Mouse (Mus musculus): Measurements from ENCODE around the gene Secisbp2. TPM values are rescaled to one million over a fixed set of nuclear protein-coding genes. Genes with fewer than 3 reads are reported as not detected.

The Secisbp2 gene
- polyA plus RNA-seq, 1 experiment from 2014 or later = 23.2 TPM

- H3K27me3 ChIP-seq (ENCODE audit: control insufficient read depth, insufficient read depth, low read length) = no peaks in the 10 kb centered on the region
- no peak for DNase-seq (ENCODE audit: low spot score)
- H3K36me3 ChIP-seq (ENCODE audit: control insufficient read depth, insufficient read depth, low read length) = no peaks in the 10 kb centered on the region
- no peak overlapping the region for H3K4me3 ChIP-seq (ENCODE audit: low read depth, low read length)
- no peaks in the 10 kb centered on the region for H3K9me3 ChIP-seq (ENCODE audit: control insufficient read depth, low read length)
- peaks cover 11% of the 10 kb centered on the region for H3K4me1 ChIP-seq (ENCODE audit: control insufficient read depth, insufficient read depth, low read length)
- H3K4me2 ChIP-seq (ENCODE audit: low read depth, severe bottlenecking) = no peak overlapping the region
- no peak overlapping the region for H3K27ac ChIP-seq (replicated peaks; ENCODE audit: low read depth, low read length)
- WGBS = 78% methylated on average over 6 of the region's 6 CpGs
- ATAC-seq (ENCODE audit: insufficient number of reproducible peaks, low FRiP score, low TSS enrichment, low read depth) = no peak
- H3K9ac ChIP-seq (ENCODE audit: low read length) = no peak overlapping the region
Observed at GRCm38 (mm10) chr13:51724566-51724965, 73.1 kb downstream of the Secisbp2 start.

GRCm38 (mm10) chr13:51725446-51725845 lies 73.9 kb downstream of the Secisbp2 start:
- Histone ChIP-seq H3K36me3 (ENCODE audit: control insufficient read depth, insufficient read depth, low read length) (no peaks in the 10 kb centered on the region), H3K27ac (replicated peaks; ENCODE audit: low read depth, low read length) (no peak overlapping the region)
- 75% methylated on average over 7 of the region's 7 CpGs for WGBS

GRCm38 (mm10) chr13:51725926-51726574 lies 74.6 kb downstream of the Secisbp2 start:
- H3K4me1 ChIP-seq (ENCODE audit: control insufficient read depth, insufficient read depth, low read length) = peaks cover 22% of the 10 kb centered on the region
- no peaks in the 10 kb centered on the region for H3K27me3 ChIP-seq (ENCODE audit: control insufficient read depth, insufficient read depth, low read length)
- no peak for ATAC-seq (ENCODE audit: insufficient number of reproducible peaks, low FRiP score, low TSS enrichment, low read depth)
- H3K4me2 ChIP-seq (ENCODE audit: low read depth, severe bottlenecking) = no peak overlapping the region
- peak; percentile 45 for DNase-seq (ENCODE audit: low spot score)
- no peak overlapping the region for H3K27ac ChIP-seq (replicated peaks; ENCODE audit: low read depth, low read length)
- H3K9ac ChIP-seq (ENCODE audit: low read length) = no peak overlapping the region
- whole genome bisulfite sequencing = 34% methylated on average over 8 of the region's 8 CpGs
- H3K36me3 ChIP-seq (ENCODE audit: control insufficient read depth, insufficient read depth, low read length) = no peaks in the 10 kb centered on the region
- H3K4me3 ChIP-seq (ENCODE audit: low read depth, low read length) = no peak overlapping the region
- no peaks in the 10 kb centered on the region for H3K9me3 ChIP-seq (ENCODE audit: control insufficient read depth, low read length)

More at GRCm38 (mm10) chr13:51725446-51725845, 73.9 kb downstream of the Secisbp2 start:
- DNase-seq (ENCODE audit: low spot score) (no peak), ATAC-seq (ENCODE audit: insufficient number of reproducible peaks, low FRiP score, low TSS enrichment, low read depth) (no peak)
- Histone ChIP-seq H3K9me3 (ENCODE audit: control insufficient read depth, low read length) (no peaks in the 10 kb centered on the region), H3K4me3 (ENCODE audit: low read depth, low read length) (no peak overlapping the region), H3K27me3 (ENCODE audit: control insufficient read depth, insufficient read depth, low read length) (no peaks in the 10 kb centered on the region), H3K9ac (ENCODE audit: low read length) (no peak overlapping the region), H3K4me1 (ENCODE audit: control insufficient read depth, insufficient read depth, low read length) (peaks cover 20% of the 10 kb centered on the region), H3K4me2 (ENCODE audit: low read depth, severe bottlenecking) (no peak overlapping the region)

- no peak overlapping the region for H3K4me2 ChIP-seq (ENCODE audit: low read depth, severe bottlenecking)
- ATAC-seq (ENCODE audit: insufficient number of reproducible peaks, low FRiP score, low TSS enrichment, low read depth) (no peak), DNase-seq (ENCODE audit: low spot score) (no peak)
- H3K9ac ChIP-seq (ENCODE audit: low read length) = no peak overlapping the region
- H3K36me3 ChIP-seq (ENCODE audit: control insufficient read depth, insufficient read depth, low read length) = no peaks in the 10 kb centered on the region
- no peak overlapping the region for H3K27ac ChIP-seq (replicated peaks; ENCODE audit: low read depth, low read length)
- no peaks in the 10 kb centered on the region for H3K9me3 ChIP-seq (ENCODE audit: control insufficient read depth, low read length)
- H3K4me1 ChIP-seq (ENCODE audit: control insufficient read depth, insufficient read depth, low read length) = peaks cover 22% of the 10 kb centered on the region
- 67% methylated on average over 6 of the region's 7 CpGs for WGBS
- H3K27me3 ChIP-seq (ENCODE audit: control insufficient read depth, insufficient read depth, low read length) = no peaks in the 10 kb centered on the region
- H3K4me3 ChIP-seq (ENCODE audit: low read depth, low read length) = no peak overlapping the region
Observed at GRCm38 (mm10) chr13:51727364-51727763, 75.9 kb downstream of the Secisbp2 start.

GRCm38 (mm10) chr13:51729887-51730361 lies 78.4 kb downstream of the Secisbp2 start:
- 21% methylated on average over 4 of the region's 4 CpGs for WGBS
- no peak for ATAC-seq (ENCODE audit: insufficient number of reproducible peaks, low FRiP score, low TSS enrichment, low read depth)
- H3K4me3 ChIP-seq (ENCODE audit: low read depth, low read length) = no peak overlapping the region

GRCm38 (mm10) chr13:51731474-51731873 lies 80.0 kb downstream of the Secisbp2 start:
- H3K4me3 ChIP-seq (ENCODE audit: low read depth, low read length) = no peak overlapping the region
- H3K4me1 ChIP-seq (ENCODE audit: control insufficient read depth, insufficient read depth, low read length) = peaks cover 15% of the 10 kb centered on the region
- H3K4me2 ChIP-seq (ENCODE audit: low read depth, severe bottlenecking) = no peak overlapping the region
- no peaks in the 10 kb centered on the region for H3K9me3 ChIP-seq (ENCODE audit: control insufficient read depth, low read length)
- no peaks in the 10 kb centered on the region for H3K27me3 ChIP-seq (ENCODE audit: control insufficient read depth, insufficient read depth, low read length)
- WGBS = 94% methylated on average over 7 of the region's 7 CpGs
- no peak overlapping the region for H3K9ac ChIP-seq (ENCODE audit: low read length)
- ATAC-seq (ENCODE audit: insufficient number of reproducible peaks, low FRiP score, low TSS enrichment, low read depth) = no peak
- no peak for DNase-seq (ENCODE audit: low spot score)
- no peaks in the 10 kb centered on the region for H3K36me3 ChIP-seq (ENCODE audit: control insufficient read depth, insufficient read depth, low read length)
- no peak overlapping the region for H3K27ac ChIP-seq (replicated peaks; ENCODE audit: low read depth, low read length)

More at GRCm38 (mm10) chr13:51729887-51730361, 78.4 kb downstream of the Secisbp2 start:
- Histone ChIP-seq H3K36me3 (ENCODE audit: control insufficient read depth, insufficient read depth, low read length) (no peaks in the 10 kb centered on the region), H3K27ac (replicated peaks; ENCODE audit: low read depth, low read length) (0 out of 2 replicates have a peak overlapping the region, but pooled peaks have one; percentile 8), H3K4me1 (ENCODE audit: control insufficient read depth, insufficient read depth, low read length) (peaks cover 22% of the 10 kb centered on the region), H3K9me3 (ENCODE audit: control insufficient read depth, low read length) (no peaks in the 10 kb centered on the region), H3K27me3 (ENCODE audit: control insufficient read depth, insufficient read depth, low read length) (no peaks in the 10 kb centered on the region), H3K9ac (ENCODE audit: low read length) (no peak overlapping the region), H3K4me2 (ENCODE audit: low read depth, severe bottlenecking) (no peak overlapping the region)
- peak; percentile 68 for DNase-seq (ENCODE audit: low spot score)

GRCm38 (mm10) chr13:51732097-51732664 lies 80.7 kb downstream of the Secisbp2 start:
- Histone ChIP-seq H3K4me1 (ENCODE audit: control insufficient read depth, insufficient read depth, low read length) (peaks cover 15% of the 10 kb centered on the region), H3K36me3 (ENCODE audit: control insufficient read depth, insufficient read depth, low read length) (no peaks in the 10 kb centered on the region), H3K27ac (replicated peaks; ENCODE audit: low read depth, low read length) (no peak overlapping the region), H3K9ac (ENCODE audit: low read length) (no peak overlapping the region), H3K4me3 (ENCODE audit: low read depth, low read length) (no peak overlapping the region), H3K4me2 (ENCODE audit: low read depth, severe bottlenecking) (no peak overlapping the region), H3K27me3 (ENCODE audit: control insufficient read depth, insufficient read depth, low read length) (no peaks in the 10 kb centered on the region), H3K9me3 (ENCODE audit: control insufficient read depth, low read length) (no peaks in the 10 kb centered on the region)
- WGBS = 73% methylated on average over 14 of the region's 14 CpGs
- no peak for DNase-seq (ENCODE audit: low spot score)
- ATAC-seq (ENCODE audit: insufficient number of reproducible peaks, low FRiP score, low TSS enrichment, low read depth) = no peak

Data from limb, embryonic 11.5 days (tissue).